Mouse (Mus musculus): Measurements from ENCODE around the gene Isg20l2. TPM values are rescaled to one million over a fixed set of nuclear protein-coding genes. Genes with fewer than 3 reads are reported as not detected.
"Not testable (repeated sequence)": the region's sequence is repeated elsewhere in the genome, so short reads cannot be mapped to it uniquely, and the experiment has no call there.

The Isg20l2 gene
- polyA plus RNA-seq, 1 experiment from 2014 or later, result 20.2 TPM

DNA sequence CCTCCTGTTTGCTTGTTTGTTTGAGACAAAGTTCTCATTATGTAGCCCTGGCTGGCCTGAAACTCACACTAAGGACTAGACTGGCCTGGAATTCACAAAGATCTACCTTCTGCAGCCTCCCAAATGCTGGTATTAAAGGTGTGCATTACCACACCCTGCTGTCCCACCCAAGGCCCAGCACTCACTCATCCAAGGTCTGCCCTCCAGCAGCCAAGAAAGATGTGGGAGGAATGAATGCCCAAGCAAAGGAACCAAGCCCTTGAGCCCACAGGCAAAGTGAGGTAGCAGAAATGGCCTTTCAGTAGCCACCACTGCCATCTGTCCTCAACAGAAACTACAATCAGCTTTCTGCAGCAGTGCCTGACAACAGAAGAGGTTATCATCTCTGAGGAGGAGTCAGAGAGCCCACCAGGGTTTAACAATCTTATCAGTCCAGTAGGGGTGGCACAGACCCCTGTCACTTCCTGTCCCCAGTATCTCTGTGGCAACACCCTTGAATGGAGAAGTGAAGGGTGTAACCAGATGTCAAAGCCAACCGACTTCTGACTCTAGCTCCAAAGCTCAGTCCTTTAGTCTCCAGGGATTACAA lies 29.0 kb upstream of the Isg20l2 start:
- WGBS, result 9% methylated on average over 1 of the region's 1 CpGs
- no peaks in the 10 kb centered on the region for H3K36me3 ChIP-seq (ENCODE audit: control insufficient read depth, insufficient read depth, low read length)
- TF ChIP-seq CTCF (IDR thresholded peaks at IDR 0.05; ENCODE audit: low read depth) (no peak), EP300 (optimal IDR thresholded peaks at IDR 0.05) (no peak)
- H3K9me3 ChIP-seq (ENCODE audit: control insufficient read depth, low read length), result no peaks in the 10 kb centered on the region
- ATAC-seq (ENCODE audit: low FRiP score, low TSS enrichment), result no peak
- no peak for DNase-seq (ENCODE audit: low spot score)
- no peaks in the 10 kb centered on the region for H3K27me3 ChIP-seq (ENCODE audit: control insufficient read depth, insufficient read depth, low read length)
- no peak overlapping the region for H3K4me2 ChIP-seq (replicated peaks; ENCODE audit: low read depth)
- H3K27ac ChIP-seq (replicated peaks), result no peak overlapping the region
- no peak overlapping the region for H3K9ac ChIP-seq (ENCODE audit: low read length)
- no peak overlapping the region for H3K4me3 ChIP-seq (ENCODE audit: low read depth, low read length)
- H3K4me1 ChIP-seq (replicated peaks; ENCODE audit: control insufficient read depth, insufficient read depth), result no peaks in the 10 kb centered on the region

DNA sequence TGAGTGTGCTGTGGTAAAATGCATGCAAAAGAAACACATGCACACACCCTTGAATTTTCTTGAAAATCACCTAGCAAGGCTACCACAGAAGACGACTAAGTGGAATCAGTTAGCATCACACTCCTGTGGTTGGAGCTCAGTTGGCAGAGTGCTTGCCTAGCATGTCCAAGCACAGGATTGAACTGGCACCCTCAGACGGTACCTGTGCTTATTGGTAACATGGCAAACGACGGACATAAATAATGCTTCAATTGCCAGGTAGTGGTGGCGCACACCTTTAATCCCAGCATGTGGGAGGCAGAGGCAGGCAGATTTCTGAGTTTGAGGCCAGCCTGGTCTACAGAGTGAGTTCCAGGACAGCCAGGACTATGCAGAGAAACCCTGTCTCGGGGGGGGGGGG lies 28.2 kb upstream of the Isg20l2 start:
- H3K4me2 ChIP-seq (replicated peaks; ENCODE audit: low read depth); H3K9me3 ChIP-seq (ENCODE audit: control insufficient read depth, low read length); H3K4me1 ChIP-seq (replicated peaks; ENCODE audit: control insufficient read depth, insufficient read depth); DNase-seq (ENCODE audit: low spot score); ATAC-seq (ENCODE audit: low FRiP score, low TSS enrichment); H3K9ac ChIP-seq (ENCODE audit: low read length); H3K4me3 ChIP-seq (ENCODE audit: low read depth, low read length); H3K27ac ChIP-seq (replicated peaks); H3K27me3 ChIP-seq (ENCODE audit: control insufficient read depth, insufficient read depth, low read length); H3K36me3 ChIP-seq (ENCODE audit: control insufficient read depth, insufficient read depth, low read length): not testable (repeated sequence)
- 89% methylated on average over 5 of the region's 6 CpGs for WGBS

DNA sequence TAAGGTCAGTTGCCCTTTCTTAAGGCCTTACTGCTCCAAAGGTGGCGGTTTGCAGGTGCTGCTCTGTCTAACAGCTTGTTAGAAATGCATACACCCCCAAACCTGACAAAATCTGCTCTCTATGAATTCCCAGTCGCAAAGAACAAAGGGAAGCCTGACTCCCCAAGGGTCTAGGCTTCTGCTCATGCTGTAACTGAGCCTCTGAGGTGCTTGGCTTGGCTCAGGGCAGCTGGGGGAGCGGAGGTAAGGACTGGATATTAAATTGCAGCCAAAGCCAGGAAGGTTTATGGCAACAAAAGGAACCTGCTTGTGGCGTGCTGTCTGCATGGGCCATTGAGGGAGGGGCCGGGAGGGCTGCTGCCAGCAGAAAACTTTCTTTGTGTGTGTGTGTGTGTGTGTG lies 26.3 kb upstream of the Isg20l2 start:
- Histone ChIP-seq H3K9me3 (ENCODE audit: control insufficient read depth, low read length) (no peaks in the 10 kb centered on the region), H3K4me2 (replicated peaks; ENCODE audit: low read depth) (no peak overlapping the region), H3K27ac (replicated peaks) (no peak overlapping the region), H3K4me3 (ENCODE audit: low read depth, low read length) (no peak overlapping the region), H3K27me3 (ENCODE audit: control insufficient read depth, insufficient read depth, low read length) (no peaks in the 10 kb centered on the region), H3K36me3 (ENCODE audit: control insufficient read depth, insufficient read depth, low read length) (no peaks in the 10 kb centered on the region), H3K4me1 (replicated peaks; ENCODE audit: control insufficient read depth, insufficient read depth) (peaks cover 12% of the 10 kb centered on the region), H3K9ac (ENCODE audit: low read length) (no peak overlapping the region)
- DNase-seq (ENCODE audit: low spot score), result no peak
- ATAC-seq (ENCODE audit: low FRiP score, low TSS enrichment), result no peak
- 58% methylated on average over 5 of the region's 5 CpGs for WGBS
- TF ChIP-seq CTCF (IDR thresholded peaks at IDR 0.05; ENCODE audit: low read depth) (no peak), EP300 (optimal IDR thresholded peaks at IDR 0.05) (no peak)

DNA sequence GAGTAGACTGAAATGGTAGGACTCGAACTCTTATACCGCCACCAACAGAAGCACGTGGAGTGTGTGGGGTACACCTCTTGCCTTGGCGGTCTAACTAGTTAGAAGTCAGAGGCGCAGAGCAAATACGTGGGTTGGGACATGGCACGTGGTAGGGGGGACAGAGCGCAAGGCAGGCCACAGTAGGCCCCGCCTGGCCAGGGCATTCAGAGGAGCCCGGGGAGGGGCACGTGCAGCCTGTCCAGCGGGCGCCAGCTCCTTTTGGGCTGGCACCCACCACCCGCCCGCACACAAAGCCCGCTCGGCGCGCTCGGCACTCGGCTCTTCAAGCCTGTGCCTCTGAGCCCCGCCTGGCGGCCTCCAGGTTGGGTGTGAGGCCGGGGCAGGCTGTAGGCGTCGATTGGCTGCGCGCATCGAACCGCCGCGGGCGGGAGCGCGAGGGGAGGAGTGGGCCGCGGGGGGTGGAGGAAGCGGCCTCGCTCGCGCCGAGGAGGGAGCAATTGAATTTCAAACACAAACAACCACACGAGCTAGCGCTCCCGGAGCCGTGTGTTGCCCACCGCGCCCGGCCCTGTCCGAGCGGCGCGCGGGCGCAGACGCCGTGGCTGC lies 24.1 kb upstream of the Isg20l2 start, which contains the start of gene Hdgf:
Hdgf (plus strand) TSS at position 442 of the 606 bp plus-strand sequence.
- DNase-seq (ENCODE audit: low spot score) (peak; percentile 97), ATAC-seq (ENCODE audit: low FRiP score, low TSS enrichment) (peak; percentile 92)
- WGBS, result under 1% methylated on average over 41 of the region's 57 CpGs
- Histone ChIP-seq H3K4me2 (replicated peaks; ENCODE audit: low read depth) (peak within 1 kb of the TSS; percentile 79), H3K9me3 (ENCODE audit: control insufficient read depth, low read length) (no peaks in the 10 kb centered on the region), H3K4me3 (ENCODE audit: low read depth, low read length) (peak within 1 kb of the TSS; percentile 94), H3K36me3 (ENCODE audit: control insufficient read depth, insufficient read depth, low read length) (no peaks in the 10 kb centered on the region), H3K27ac (replicated peaks) (peak within 1 kb of the TSS; percentile 98), H3K9ac (ENCODE audit: low read length) (peak within 1 kb of the TSS; percentile 94), H3K4me1 (replicated peaks; ENCODE audit: control insufficient read depth, insufficient read depth) (peaks cover 23% of the 10 kb centered on the region), H3K27me3 (ENCODE audit: control insufficient read depth, insufficient read depth, low read length) (no peaks in the 10 kb centered on the region)
- TF ChIP-seq CTCF (IDR thresholded peaks at IDR 0.05; ENCODE audit: low read depth), result peak; percentile 63
- no peak for TF ChIP-seq EP300 (optimal IDR thresholded peaks at IDR 0.05)

DNA sequence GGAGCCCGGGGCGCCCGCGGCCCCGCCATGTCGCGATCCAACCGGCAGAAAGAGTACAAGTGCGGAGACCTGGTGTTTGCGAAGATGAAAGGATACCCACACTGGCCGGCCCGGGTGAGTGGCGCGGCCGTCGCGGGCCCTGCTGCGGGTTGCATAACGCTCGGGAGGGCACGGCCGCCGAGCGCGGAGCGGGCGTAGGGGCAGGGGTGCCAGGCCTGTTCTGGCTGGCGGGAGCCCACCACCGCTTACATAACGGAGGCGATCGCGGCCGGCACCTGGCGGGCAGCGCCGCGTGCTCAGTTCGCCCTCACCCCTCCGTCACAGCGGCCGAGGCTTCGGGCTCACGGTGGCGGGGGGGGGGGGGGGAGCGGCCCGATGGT lies 23.5 kb upstream of the Isg20l2 start:
- DNase-seq (ENCODE audit: low spot score) (peak; percentile 59), ATAC-seq (ENCODE audit: low FRiP score, low TSS enrichment) (peak; percentile 2; the same call in 1 of the 2 replicates)

More for the DNA sequence above, 23.5 kb upstream of the Isg20l2 start:
- 2% methylated on average over 25 of the region's 47 CpGs for WGBS
- H3K4me1 ChIP-seq (replicated peaks; ENCODE audit: control insufficient read depth, insufficient read depth), result peaks cover 23% of the 10 kb centered on the region
- no peaks in the 10 kb centered on the region for H3K36me3 ChIP-seq (ENCODE audit: control insufficient read depth, insufficient read depth, low read length)
- peak overlapping the region; percentile 98 for H3K27ac ChIP-seq (replicated peaks)
- no peaks in the 10 kb centered on the region for H3K9me3 ChIP-seq (ENCODE audit: control insufficient read depth, low read length)
- TF ChIP-seq CTCF (IDR thresholded peaks at IDR 0.05; ENCODE audit: low read depth), result no peak
- no peak for TF ChIP-seq EP300 (optimal IDR thresholded peaks at IDR 0.05)
- peak overlapping the region; percentile 94 for H3K4me3 ChIP-seq (ENCODE audit: low read depth, low read length)
- H3K4me2 ChIP-seq (replicated peaks; ENCODE audit: low read depth), result peak overlapping the region; percentile 79
- H3K9ac ChIP-seq (ENCODE audit: low read length), result peak overlapping the region; percentile 94
- no peaks in the 10 kb centered on the region for H3K27me3 ChIP-seq (ENCODE audit: control insufficient read depth, insufficient read depth, low read length)

Data from stomach, postnatal 0 days (tissue).